Comparison of ENCODE assay signal across 18 mouse cellular contexts in the genomic region with DNA sequence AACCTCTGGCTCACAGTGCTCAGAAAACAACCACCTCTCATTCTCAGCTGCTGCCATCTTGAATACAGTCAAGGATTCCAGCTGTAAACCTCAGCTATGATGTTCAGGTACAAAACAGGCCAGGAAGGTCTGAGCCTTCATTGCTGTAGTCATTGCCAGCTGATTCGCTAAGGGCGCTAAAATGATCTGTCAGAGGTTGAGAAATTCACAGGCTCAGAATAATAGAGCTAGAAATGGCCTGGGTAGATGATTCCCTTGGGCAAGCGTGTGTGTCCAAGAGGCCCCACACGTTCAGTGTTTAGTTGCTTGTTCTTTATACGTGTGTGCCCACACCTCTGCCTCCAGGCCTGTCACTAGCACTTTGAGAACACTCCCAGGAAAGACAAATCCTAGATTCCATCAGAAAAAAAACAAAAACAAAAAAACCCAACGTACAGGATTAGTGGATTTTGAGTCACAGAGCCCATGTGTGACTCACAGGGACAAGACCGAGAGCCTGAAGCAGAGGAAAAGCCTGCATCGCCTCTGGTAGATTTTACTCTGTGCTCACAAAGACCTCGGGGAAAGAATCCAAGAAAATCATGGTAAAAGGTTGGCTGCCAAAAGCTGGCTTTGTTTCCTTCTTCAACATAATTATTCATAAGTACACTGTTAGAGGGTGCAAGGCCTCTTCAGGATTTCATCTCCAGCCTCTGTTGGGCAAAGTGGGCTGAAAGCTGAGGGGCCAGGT.
DNase-seq lines count a peak whose midpoint lies in the region; ATAC-seq and TF ChIP-seq lines count a peak whose summit lies in the region.
"Had no signal": no experiment of that assay in that cellular context is flagged by ENCODE, and none has a peak within 500 bp of the region (broad histone marks: within the 10 kb centered on the region; RNA-seq: fewer than 3 reads in every experiment).

No protein-coding gene starts in this region.

- peaks cover 5% of the 10 kb centered on the region; the same call in 1 of the 2 replicates for H3K4me1 ChIP-seq in heart, embryonic 15.5 days (replicated peaks)
- peaks cover 4% of the 10 kb centered on the region for H3K4me1 ChIP-seq in embryonic fibroblast, embryonic 13.5 days (ENCODE audit: control insufficient read depth, insufficient read depth, low read length)

- no peak for TF ChIP-seq CTCF in embryonic fibroblast, embryonic 13.5 days (IDR thresholded peaks at IDR 0.05; ENCODE audit: borderline replicate concordance, insufficient read depth, low read length)

- no peaks in the 10 kb centered on the region for H3K36me3 ChIP-seq in heart, embryonic 15.5 days
- H3K36me3 ChIP-seq: neural tube, embryonic 15.5 days had no signal

- no peak overlapping the region for H3K9ac ChIP-seq in heart, embryonic 15.5 days
- H3K9ac ChIP-seq: neural tube, embryonic 15.5 days had no signal

- no peaks in the 10 kb centered on the region for H3K27me3 ChIP-seq in heart, embryonic 15.5 days
- H3K27me3 ChIP-seq: neural tube, embryonic 15.5 days had no signal

- H3K27ac ChIP-seq in heart, embryonic 15.5 days, result 0 out of 2 replicates have a peak overlapping the region, but pooled peaks have one; percentile 11
- peak overlapping the region; percentile 89 for H3K27ac ChIP-seq in embryonic fibroblast, embryonic 13.5 days (ENCODE audit: insufficient read depth, low read length)
- H3K27ac ChIP-seq: left cerebral cortex, adult 2 months; neural tube, embryonic 15.5 days had no signal

- 76% methylated on average over 9 of the region's 9 CpGs for WGBS in heart, embryonic 15.5 days

- no peak overlapping the region for H3K4me2 ChIP-seq in heart, embryonic 15.5 days
- H3K4me2 ChIP-seq: neural tube, embryonic 15.5 days had no signal

- ATAC-seq in heart, embryonic 15.5 days (replicated peaks; ENCODE audit: insufficient number of reproducible peaks, insufficient read depth, low FRiP score, low read depth), result no peak
- ATAC-seq: activated CD4-positive, CD25-positive, alpha-beta regulatory T cell, adult 4 months had no signal

- peak; percentile 53 for DNase-seq in adrenal gland, adult 8-10 months
- DNase-seq in adrenal gland, postnatal 25 days, result no peak
- DNase-seq in heart, postnatal 14 days, result no peak
- peak; percentile 92 for DNase-seq in 3T3-L1 (ENCODE audit: low read depth, low spot score)
- DNase-seq in embryo, embryonic 10 days (ENCODE audit: low spot score), result no peak
- no peak for DNase-seq in gastrocnemius, postnatal 14 days
- DNase-seq: B cell, adult 2 months; cerebellum, adult 18-20 months; embryo, embryonic 11 days; kidney, adult 11 months; kidney, postnatal 4 days; lung, adult 18-20 months; thymus, postnatal 25 days had no signal

- intact Hi-C loops in heart, postnatal 14 days (cut with DNase I), result no loop called here
- intact Hi-C loops in gastrocnemius, postnatal 14 days (cut with DNase I; ENCODE audit: low total_unique reads), result no loop called here

- no peak overlapping the region for H3K4me3 ChIP-seq in heart, embryonic 15.5 days
- H3K4me3 ChIP-seq in embryonic fibroblast, embryonic 13.5 days (ENCODE audit: insufficient read depth, low read length), result no peak overlapping the region
- H3K4me3 ChIP-seq: left cerebral cortex, adult 2 months; neural tube, embryonic 15.5 days had no signal

- no peaks in the 10 kb centered on the region for H3K9me3 ChIP-seq in heart, embryonic 15.5 days (replicated peaks)
- H3K9me3 ChIP-seq: neural tube, embryonic 15.5 days had no signal

- TF ChIP-seq POLR2A in embryonic fibroblast, embryonic 13.5 days (IDR thresholded peaks at IDR 0.05; ENCODE audit: low read depth, low read length), result no peak

Comparison
In these comparisons a context has a peak if more than half of its experiments do, and no peak if none do; other contexts are left out.
1. DNase-seq: peak in adrenal gland, adult 8-10 months (single experiment) and 3T3-L1 (single experiment); none in adrenal gland, postnatal 25 days (single experiment), heart, postnatal 14 days (0 of 2), embryo, embryonic 10 days (single experiment) and gastrocnemius, postnatal 14 days (single experiment).